Mouse (Mus musculus) liver, embryonic 16.5 days (tissue): ENCODE results near the gene Gm11985. TPM values are rescaled to one million over a fixed set of nuclear protein-coding genes. Genes with fewer than 3 reads are reported as not detected.
A peak's percentile ranks its signal among the peaks of the same experiment; 100 is the strongest.

Experiments used
- ATAC-seq: fragments of 200-750 bp; cut with Nextera tagmentation; 2 replicates; pipeline ENCODE4 v1.8.0; 2017; ENCODE audit warnings: low read depth, mild to moderate bottlenecking, moderate number of reproducible peaks, moderate library complexity
- H3K27ac ChIP-seq: fragments of 300-500 bp; sonication (generic); 2 replicates; pipeline ENCODE4 v1.5.1; 2014; ENCODE audit warnings: mild to moderate bottlenecking, low read length
- H3K27me3 ChIP-seq: fragments of 300-500 bp; sonication (generic); 2 replicates; pipeline ENCODE4 v1.6.1; 2014; ENCODE audit warnings: low read depth, low read length, mixed read lengths; ENCODE audit not compliant: control insufficient read depth, insufficient read depth
- H3K36me3 ChIP-seq: fragments of 300-500 bp; sonication (generic); 2 replicates; pipeline ENCODE4 v1.6.1; 2014; ENCODE audit warnings: mild to moderate bottlenecking; ENCODE audit not compliant: control insufficient read depth, insufficient read depth
- H3K4me1 ChIP-seq: fragments of 300-500 bp; sonication (generic); 2 replicates; pipeline ENCODE4 v1.6.1; 2014; ENCODE audit warnings: low read depth, low read length, mixed read lengths; ENCODE audit not compliant: control insufficient read depth
- H3K4me2 ChIP-seq: fragments of 300-500 bp; sonication (generic); 2 replicates; pipeline ENCODE4 v1.6.1; 2014; ENCODE audit warnings: low read depth, low read length, mixed read lengths
- H3K4me3 ChIP-seq: fragments of 300-500 bp; sonication (generic); 2 replicates; pipeline ENCODE4 v1.5.1; 2014; ENCODE audit warnings: low read depth, mild to moderate bottlenecking, low read length
- H3K9ac ChIP-seq: fragments of 300-500 bp; sonication (generic); 2 replicates; pipeline ENCODE4 v1.6.1; 2014; ENCODE audit warnings: low read depth, low read length
- H3K9me3 ChIP-seq: fragments of 300-500 bp; sonication (generic); replicated peaks from 2 replicates; pipeline ENCODE4 v1.6.1; 2016; ENCODE audit warnings: low read length; ENCODE audit not compliant: control insufficient read depth
- WGBS: fragments of 180-500 bp; shearing (Covaris S2); extraction: QIAGEN DNeasy Blood & Tissue Kit; methylation state at CpG from one replicate; pipeline ENCODE4 v1.1.7; 2014; ENCODE audit not compliant: insufficient replicate concordance; 5-methylcytosine and 5-hydroxymethylcytosine counted together
- polyA plus RNA-seq: library from polyadenylated mRNA; unstranded; fragments of >200 nt; fragmentation: Nextera tagmentation; extraction: Ambion mirVana; gene quantifications from 2 replicates; pipeline ENCODE4 v1.2.1, GENCODE M21; 2015

Gm11985 gene
- polyA plus RNA-seq, 1 experiment from 2014 or later: not detected

DNA sequence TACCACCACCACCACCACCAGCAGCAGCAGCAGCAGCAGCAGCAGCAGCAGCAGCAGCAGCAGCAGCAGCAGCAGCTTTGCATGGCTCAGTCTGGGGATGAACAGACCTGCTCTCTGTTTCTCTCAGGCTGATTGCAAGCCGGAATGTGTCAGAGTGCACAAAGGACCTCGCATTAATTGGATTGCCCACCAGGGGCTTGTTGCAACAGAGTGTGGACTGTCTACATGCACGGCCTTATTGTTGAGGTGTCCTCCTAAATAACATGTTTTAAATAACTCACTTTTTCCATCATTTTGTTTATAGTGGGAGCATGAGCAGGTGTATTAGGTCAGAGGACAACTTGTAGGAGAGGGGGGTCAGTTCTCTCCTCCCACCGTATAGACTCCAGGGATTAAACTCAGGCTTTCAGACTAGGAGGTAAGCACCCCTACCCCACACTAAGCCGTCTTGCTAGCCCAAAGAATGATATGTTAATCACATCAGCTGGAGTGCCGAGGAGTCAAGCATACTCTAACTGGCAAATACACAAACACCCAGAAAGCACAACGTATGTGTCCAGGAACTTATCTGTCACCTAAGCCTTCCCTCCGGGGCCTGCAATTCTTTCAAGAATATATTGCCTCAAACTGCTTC is 5.8 kb downstream of the Gm11985 start:
- no peaks in the 10 kb centered on the region for H3K9me3 ChIP-seq
- no peaks in the 10 kb centered on the region for H3K4me1 ChIP-seq
- H3K27me3 ChIP-seq: no peaks in the 10 kb centered on the region
- H3K9ac ChIP-seq: no peak overlapping the region
- no peaks in the 10 kb centered on the region for H3K36me3 ChIP-seq
- ATAC-seq: no peak
- no peak overlapping the region for H3K27ac ChIP-seq
- WGBS: 54% methylated on average over 8 of the region's 8 CpGs
- no peak overlapping the region for H3K4me2 ChIP-seq
- H3K4me3 ChIP-seq: no peak overlapping the region

DNA sequence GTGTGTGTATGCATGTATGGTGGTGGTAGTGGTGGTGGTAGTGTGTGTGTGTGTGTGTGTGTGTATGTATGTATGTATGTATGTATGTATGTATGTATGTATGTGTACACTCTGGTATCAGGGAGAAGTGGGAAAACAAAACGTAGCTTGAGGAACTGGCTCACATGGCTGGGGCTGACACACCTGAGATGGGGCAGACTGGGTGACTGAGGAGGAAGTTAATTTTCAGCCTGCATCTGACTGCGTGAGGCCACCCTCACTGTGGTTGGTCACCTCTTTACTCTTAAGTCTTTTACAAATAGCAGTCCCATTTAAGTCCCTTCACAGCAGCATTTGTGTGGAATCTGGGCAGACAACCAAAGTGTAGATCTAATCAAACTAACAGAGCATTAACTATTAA is 9.1 kb downstream of the Gm11985 start:
- Histone ChIP-seq H3K4me1 (no peaks in the 10 kb centered on the region), H3K27me3 (no peaks in the 10 kb centered on the region), H3K4me2 (no peak overlapping the region), H3K9me3 (no peaks in the 10 kb centered on the region), H3K27ac (no peak overlapping the region), H3K4me3 (no peak overlapping the region), H3K9ac (no peak overlapping the region), H3K36me3 (no peaks in the 10 kb centered on the region)
- ATAC-seq: no peak
- 39% methylated on average over 2 of the region's 2 CpGs for WGBS

DNA sequence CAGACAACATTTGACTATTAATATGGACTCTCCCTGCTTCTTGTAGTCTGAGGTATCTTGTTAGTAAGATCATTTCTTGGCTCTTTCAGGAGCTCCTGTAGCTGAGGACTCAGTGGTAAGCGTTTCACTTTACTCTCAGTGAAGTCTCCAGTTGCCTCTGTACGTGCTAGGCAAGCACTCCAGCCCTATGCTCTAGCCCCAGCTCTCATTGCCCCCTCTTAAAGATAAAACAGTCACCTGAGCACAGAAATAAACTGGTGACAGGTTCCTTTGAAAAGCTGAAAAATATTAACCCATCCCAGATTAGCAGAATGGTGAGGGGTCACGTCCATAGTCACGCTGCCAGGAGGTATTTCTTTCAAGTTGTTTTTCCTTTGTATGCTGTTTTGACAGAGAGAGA is 9.6 kb downstream of the Gm11985 start:
- Histone ChIP-seq H3K9me3 (no peaks in the 10 kb centered on the region), H3K27ac (no peak overlapping the region), H3K9ac (no peak overlapping the region), H3K4me2 (no peak overlapping the region), H3K36me3 (no peaks in the 10 kb centered on the region), H3K4me3 (no peak overlapping the region), H3K27me3 (no peaks in the 10 kb centered on the region), H3K4me1 (no peaks in the 10 kb centered on the region)
- 0 out of 2 replicates have a peak, but pooled peaks have one; percentile 24 for ATAC-seq
- WGBS: 52% methylated on average over 4 of the region's 4 CpGs

DNA sequence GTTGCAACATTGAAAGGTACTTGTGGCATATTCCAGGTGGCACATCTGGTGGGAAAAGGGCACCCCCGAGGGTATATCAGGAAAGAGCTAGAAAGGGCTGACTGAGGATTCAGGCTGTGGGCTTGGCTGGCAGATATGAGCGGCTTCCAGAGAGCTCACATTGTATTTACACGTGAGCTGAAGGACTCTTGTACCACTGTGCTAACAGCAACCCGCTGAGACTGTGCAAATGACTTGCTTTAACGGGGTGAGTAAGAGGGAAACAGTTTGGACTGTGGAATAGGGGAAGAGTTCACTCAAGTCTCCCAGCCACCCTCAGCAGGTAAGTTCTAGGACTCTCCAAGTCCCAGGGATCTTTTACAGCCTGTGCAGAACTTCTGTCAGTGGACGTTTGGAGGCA is 14.7 kb downstream of the Gm11985 start:
- no peak for ATAC-seq
- Histone ChIP-seq H3K27me3 (no peaks in the 10 kb centered on the region), H3K9me3 (no peaks in the 10 kb centered on the region), H3K4me3 (no peak overlapping the region), H3K27ac (no peak overlapping the region), H3K4me2 (no peak overlapping the region), H3K9ac (no peak overlapping the region), H3K36me3 (no peaks in the 10 kb centered on the region), H3K4me1 (no peaks in the 10 kb centered on the region)
- 46% methylated on average over 6 of the region's 6 CpGs for WGBS

DNA sequence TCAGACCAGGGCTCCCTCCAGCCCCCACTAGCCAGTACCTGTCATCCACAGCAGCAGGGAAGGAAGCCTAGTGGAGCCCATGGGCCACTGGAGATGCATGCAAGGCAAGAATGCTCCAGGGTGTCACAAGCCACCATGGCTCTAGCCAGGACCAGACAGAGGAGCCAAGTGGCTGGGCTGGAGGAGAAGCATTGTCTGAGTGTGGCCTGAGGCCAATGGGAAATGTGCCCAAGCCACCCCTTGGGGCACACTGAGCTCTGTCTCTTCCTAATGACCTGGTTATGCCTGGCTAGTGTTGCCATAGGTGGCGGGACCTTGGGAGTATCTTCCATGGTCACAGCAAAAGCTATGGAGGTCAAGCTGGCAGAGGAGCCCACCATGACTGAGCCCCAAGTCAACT is 18.7 kb downstream of the Gm11985 start:
- ATAC-seq: no peak
- no peak overlapping the region for H3K27ac ChIP-seq
- no peak overlapping the region for H3K9ac ChIP-seq
- no peaks in the 10 kb centered on the region for H3K36me3 ChIP-seq
- no peaks in the 10 kb centered on the region for H3K4me1 ChIP-seq
- H3K4me2 ChIP-seq: no peak overlapping the region
- 43% methylated on average over 1 of the region's 1 CpGs for WGBS
- no peak overlapping the region for H3K4me3 ChIP-seq
- H3K27me3 ChIP-seq: no peaks in the 10 kb centered on the region
- no peaks in the 10 kb centered on the region for H3K9me3 ChIP-seq

DNA sequence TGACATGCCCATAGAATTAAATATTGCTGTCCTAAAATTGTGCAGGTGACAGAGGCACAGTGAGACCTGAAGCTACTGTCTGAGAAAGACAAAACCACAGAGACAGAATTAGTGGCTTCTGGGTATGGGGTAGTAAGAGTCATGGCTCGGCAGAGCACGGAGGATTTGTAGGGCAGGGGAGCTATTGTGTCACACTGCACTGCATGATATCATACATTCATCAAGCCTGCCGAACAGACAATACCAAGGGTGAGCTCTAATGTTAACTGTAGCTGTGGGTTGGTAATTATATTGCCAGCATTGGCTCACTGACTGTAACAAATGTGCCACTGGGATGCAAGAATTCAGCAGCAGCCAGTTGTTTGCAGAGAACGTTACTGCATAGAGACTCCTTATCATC is 24.0 kb downstream of the Gm11985 start:
- no peak overlapping the region for H3K4me2 ChIP-seq
- no peaks in the 10 kb centered on the region for H3K36me3 ChIP-seq
- H3K27me3 ChIP-seq: no peaks in the 10 kb centered on the region
- no peak overlapping the region for H3K4me3 ChIP-seq
- no peak for ATAC-seq
- no peak overlapping the region for H3K9ac ChIP-seq
- WGBS: 51% methylated on average over 4 of the region's 4 CpGs
- no peak overlapping the region for H3K27ac ChIP-seq
- no peaks in the 10 kb centered on the region for H3K9me3 ChIP-seq
- peaks cover 9% of the 10 kb centered on the region for H3K4me1 ChIP-seq

DNA sequence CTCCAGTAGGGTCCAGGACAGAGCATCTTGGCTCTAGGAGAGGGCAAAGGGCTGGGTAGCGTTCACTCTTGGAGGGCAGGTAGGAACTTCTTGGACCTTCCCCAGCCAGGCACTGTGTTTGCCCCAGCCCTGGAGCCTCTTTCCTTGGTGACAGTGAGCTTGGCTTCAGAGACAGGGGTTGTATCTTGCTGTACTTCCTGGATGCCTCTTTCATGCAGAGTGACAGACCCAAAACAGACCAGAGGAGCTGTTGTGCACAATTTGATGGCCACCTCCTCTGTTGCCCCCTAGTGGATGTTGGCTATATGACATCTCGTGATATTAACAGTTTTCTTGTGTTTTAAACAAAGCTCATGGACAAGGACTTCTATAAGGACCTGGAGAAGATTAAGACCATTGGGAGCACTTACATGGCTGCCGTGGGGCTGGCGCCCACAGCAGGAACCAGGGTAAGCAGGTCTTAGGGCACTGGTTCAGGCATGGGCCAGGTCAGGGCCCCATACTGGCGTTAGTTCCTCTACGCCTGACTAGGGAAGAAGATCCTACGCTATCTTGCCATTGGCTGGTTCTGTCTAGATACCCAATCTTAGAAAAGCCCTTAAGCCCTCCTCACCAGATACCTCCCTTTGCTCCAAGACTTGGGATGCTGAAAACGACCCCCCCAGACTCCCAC is 26.7 kb downstream of the Gm11985 start:
- Histone ChIP-seq H3K9ac (no peak overlapping the region), H3K27ac (no peak overlapping the region), H3K27me3 (no peaks in the 10 kb centered on the region), H3K36me3 (no peaks in the 10 kb centered on the region), H3K4me2 (no peak overlapping the region), H3K4me3 (no peak overlapping the region), H3K9me3 (no peaks in the 10 kb centered on the region), H3K4me1 (peaks cover 9% of the 10 kb centered on the region)
- WGBS: 58% methylated on average over 8 of the region's 8 CpGs
- ATAC-seq: no peak

DNA sequence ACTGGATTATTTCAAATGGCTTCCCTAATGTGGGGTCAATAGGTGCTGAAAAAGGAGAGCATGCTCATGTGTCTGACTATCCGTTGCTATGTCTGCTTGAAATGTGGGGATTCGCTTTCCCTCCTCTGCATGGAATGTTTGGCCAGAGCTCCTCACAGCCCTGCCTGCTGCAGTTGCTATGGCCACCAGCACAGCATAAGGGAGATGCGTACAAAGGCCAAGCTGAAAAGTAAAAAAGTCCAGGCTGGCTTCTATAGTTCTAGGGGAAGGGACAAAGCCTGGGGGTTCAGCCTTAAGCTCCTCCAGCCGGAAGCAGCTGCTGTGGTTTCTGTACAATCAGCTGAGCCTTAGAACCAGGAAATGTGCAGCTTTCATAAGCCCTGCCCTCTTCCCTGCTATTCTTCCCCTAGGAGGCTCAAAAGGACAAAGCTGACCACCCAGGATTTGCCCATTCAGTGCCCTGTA is 27.7 kb downstream of the Gm11985 start:
- H3K36me3 ChIP-seq: no peaks in the 10 kb centered on the region
- no peak overlapping the region for H3K4me2 ChIP-seq
- 39% methylated on average over 4 of the region's 4 CpGs for WGBS
- H3K4me3 ChIP-seq: no peak overlapping the region
- H3K4me1 ChIP-seq: peaks cover 9% of the 10 kb centered on the region
- ATAC-seq: peak; percentile 70
- H3K9me3 ChIP-seq: no peaks in the 10 kb centered on the region
- no peaks in the 10 kb centered on the region for H3K27me3 ChIP-seq
- peak overlapping the region; percentile 56 for H3K27ac ChIP-seq
- no peak overlapping the region for H3K9ac ChIP-seq

DNA sequence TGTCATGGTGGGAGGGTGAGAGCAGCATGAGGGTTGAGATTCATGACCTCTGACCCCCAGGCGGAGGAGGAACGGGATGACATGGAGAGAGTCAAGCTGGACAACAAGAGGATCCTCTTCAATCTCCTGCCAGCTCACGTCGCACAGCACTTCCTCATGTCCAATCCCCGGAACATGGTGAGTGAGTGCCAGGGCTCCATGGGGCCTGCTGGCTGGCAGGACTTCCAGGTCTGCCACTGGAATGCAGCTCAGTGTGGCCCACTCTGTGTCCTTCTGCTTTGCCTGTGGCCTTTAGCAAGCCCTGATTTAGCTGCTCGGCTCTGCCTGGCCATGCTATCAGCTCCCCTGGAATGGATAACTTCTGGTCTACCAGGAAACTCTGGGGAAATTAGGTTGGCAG is 28.2 kb downstream of the Gm11985 start:
- ATAC-seq: no peak
- H3K27ac ChIP-seq: peak overlapping the region; percentile 56
- H3K27me3 ChIP-seq: no peaks in the 10 kb centered on the region
- peaks cover 9% of the 10 kb centered on the region for H3K4me1 ChIP-seq
- no peak overlapping the region for H3K4me2 ChIP-seq
- 57% methylated on average over 6 of the region's 6 CpGs for WGBS
- H3K9me3 ChIP-seq: no peaks in the 10 kb centered on the region
- no peaks in the 10 kb centered on the region for H3K36me3 ChIP-seq
- H3K4me3 ChIP-seq: no peak overlapping the region
- H3K9ac ChIP-seq: no peak overlapping the region
